26 mouse cellular contexts compared by ENCODE assay signal in the genomic region with DNA sequence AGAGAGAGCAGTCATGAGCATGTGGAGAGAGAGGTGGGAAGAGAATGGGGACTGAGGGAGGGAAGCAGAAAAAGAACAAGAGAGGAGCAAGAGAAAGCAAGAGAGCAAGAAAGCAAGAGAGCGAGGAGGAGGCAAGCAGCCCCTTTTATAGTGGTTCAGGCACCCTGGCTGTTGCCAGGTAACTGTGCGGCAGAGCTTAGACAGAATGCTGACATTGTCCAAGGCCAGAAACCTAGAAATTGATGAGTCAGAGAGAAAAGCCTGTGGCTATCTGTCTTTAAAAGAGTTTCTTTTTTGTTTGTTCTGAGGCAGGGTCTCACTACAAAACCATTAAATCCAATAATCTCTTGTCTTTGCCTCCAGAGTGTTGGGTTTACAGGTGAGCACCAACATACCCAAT.
DNase-seq lines count a peak whose midpoint lies in the region; ATAC-seq lines count a peak whose summit lies in the region.
"Had no signal": no experiment of that assay in that cellular context is flagged by ENCODE, and none has a peak within 500 bp of the region (broad histone marks: within the 10 kb centered on the region; RNA-seq: fewer than 3 reads in every experiment).

No protein-coding gene starts in this region.

- no peaks in the 10 kb centered on the region for H3K9me3 ChIP-seq in midbrain, embryonic 14.5 days (ENCODE audit: control insufficient read depth, low read length)
- no peaks in the 10 kb centered on the region for H3K9me3 ChIP-seq in midbrain, embryonic 13.5 days
- H3K9me3 ChIP-seq: embryonic facial prominence, embryonic 12.5 days; embryonic facial prominence, embryonic 15.5 days; G1E; hindbrain, embryonic 13.5 days had no signal

- H3K4me2 ChIP-seq in midbrain, embryonic 14.5 days (ENCODE audit: low read length), result no peak overlapping the region
- no peak overlapping the region for H3K4me2 ChIP-seq in midbrain, embryonic 13.5 days (replicated peaks)
- H3K4me2 ChIP-seq: embryonic facial prominence, embryonic 12.5 days; embryonic facial prominence, embryonic 15.5 days; heart, embryonic 11.5 days; hindbrain, embryonic 13.5 days had no signal

- peak; percentile 9 to 62 for DNase-seq in adrenal gland, adult (ENCODE audit: inconsistent age in 2 of 2, low spot score in 1 of 2)
- no peak for DNase-seq in adrenal gland, postnatal 4 days (ENCODE audit: low spot score in 2 of 2)
- DNase-seq in midbrain, embryonic 14.5 days, result peak; percentile 3
- DNase-seq in adrenal gland, adult 8-10 months, result peak; percentile 9
- peak; percentile 41 to 52 for DNase-seq in adrenal gland, postnatal 36 days
- no peak for DNase-seq in retina, embryonic 14.5 days (ENCODE audit: low spot score)
- DNase-seq: cerebellum, adult 11-12 months; cerebellum, adult 9-10 months; cerebellum, postnatal 14 days; forebrain, postnatal 0 days; gastrocnemius, adult 2 months; gastrocnemius, postnatal 14 days; heart, adult 11 months; kidney, adult 18-20 months had no signal

- no peak for ATAC-seq in midbrain, embryonic 14.5 days (ENCODE audit: low FRiP score, low TSS enrichment)
- no peak for ATAC-seq in midbrain, embryonic 13.5 days
- no peak for ATAC-seq in cerebellum, adult (ENCODE audit: insufficient number of reproducible peaks, low FRiP score, low TSS enrichment)
- ATAC-seq: forebrain, embryonic 14.5 days; forebrain, postnatal 0 days; hindbrain, postnatal 0 days; inflammation-experienced regulatory T-cells, adult 6 months; intestine, embryonic 16.5 days; Patski had no signal

- no peaks in the 10 kb centered on the region for H3K27me3 ChIP-seq in midbrain, embryonic 14.5 days (ENCODE audit: control insufficient read depth, insufficient read depth, low read length)
- no peaks in the 10 kb centered on the region for H3K27me3 ChIP-seq in midbrain, embryonic 13.5 days
- H3K27me3 ChIP-seq: embryonic facial prominence, embryonic 12.5 days; embryonic facial prominence, embryonic 15.5 days; hindbrain, embryonic 13.5 days; Patski had no signal

- 43% methylated on average over 2 of the region's 2 CpGs for whole genome bisulfite sequencing in midbrain, embryonic 14.5 days
- WGBS in midbrain, embryonic 13.5 days, result 46% methylated on average over 2 of the region's 2 CpGs

- no peak overlapping the region for H3K4me3 ChIP-seq in midbrain, embryonic 14.5 days (replicated peaks; ENCODE audit: low read depth, low read length)
- H3K4me3 ChIP-seq in midbrain, embryonic 13.5 days (replicated peaks), result no peak overlapping the region
- H3K4me3 ChIP-seq: embryonic facial prominence, embryonic 12.5 days; embryonic facial prominence, embryonic 15.5 days; gastrocnemius, adult 2 months; hindbrain, embryonic 13.5 days had no signal

- H3K27ac ChIP-seq in midbrain, embryonic 14.5 days (replicated peaks; ENCODE audit: low read depth, low read length), result no peak overlapping the region
- H3K27ac ChIP-seq in midbrain, embryonic 13.5 days, result no peak overlapping the region
- H3K27ac ChIP-seq: embryonic facial prominence, embryonic 12.5 days; embryonic facial prominence, embryonic 15.5 days; gastrocnemius, adult 2 months; hindbrain, embryonic 13.5 days; hindbrain, postnatal 0 days had no signal

- H3K9ac ChIP-seq in midbrain, embryonic 14.5 days (replicated peaks; ENCODE audit: low read length), result no peak overlapping the region
- H3K9ac ChIP-seq in midbrain, embryonic 13.5 days (replicated peaks), result no peak overlapping the region
- H3K9ac ChIP-seq: embryonic facial prominence, embryonic 12.5 days; embryonic facial prominence, embryonic 15.5 days; forebrain, postnatal 0 days; hindbrain, embryonic 13.5 days had no signal

- H3K36me3 ChIP-seq in midbrain, embryonic 14.5 days (ENCODE audit: control insufficient read depth, insufficient read depth, low read length), result no peaks in the 10 kb centered on the region
- H3K36me3 ChIP-seq in midbrain, embryonic 13.5 days, result no peaks in the 10 kb centered on the region
- H3K36me3 ChIP-seq: embryonic facial prominence, embryonic 12.5 days; embryonic facial prominence, embryonic 15.5 days; G1E; hindbrain, embryonic 13.5 days had no signal

- H3K4me1 ChIP-seq in midbrain, embryonic 14.5 days (ENCODE audit: control insufficient read depth, insufficient read depth, low read length), result no peaks in the 10 kb centered on the region
- H3K4me1 ChIP-seq in midbrain, embryonic 13.5 days (replicated peaks), result no peaks in the 10 kb centered on the region
- H3K4me1 ChIP-seq: embryonic facial prominence, embryonic 12.5 days; embryonic facial prominence, embryonic 15.5 days; hindbrain, embryonic 13.5 days had no signal

Comparison
In these comparisons a context has a peak if more than half of its experiments do, and no peak if none do; other contexts are left out.
1. DNase-seq: peak in adrenal gland, adult (2 of 2), midbrain, embryonic 14.5 days (single experiment), adrenal gland, adult 8-10 months (single experiment) and adrenal gland, postnatal 36 days (2 of 2); none in adrenal gland, postnatal 4 days (0 of 2) and retina, embryonic 14.5 days (single experiment).